Mouse (Mus musculus) urinary bladder, postnatal 4 days (tissue): ENCODE data around the gene Lifr.

ENCODE experiments used
- DNase-seq, 2 experiments: peaks; one replicate each; pipeline ENCODE4 v3.0.0; 2021 to 2022; ENCODE audit warnings: low spot score in 2 of 2

Gene Lifr

DNA sequence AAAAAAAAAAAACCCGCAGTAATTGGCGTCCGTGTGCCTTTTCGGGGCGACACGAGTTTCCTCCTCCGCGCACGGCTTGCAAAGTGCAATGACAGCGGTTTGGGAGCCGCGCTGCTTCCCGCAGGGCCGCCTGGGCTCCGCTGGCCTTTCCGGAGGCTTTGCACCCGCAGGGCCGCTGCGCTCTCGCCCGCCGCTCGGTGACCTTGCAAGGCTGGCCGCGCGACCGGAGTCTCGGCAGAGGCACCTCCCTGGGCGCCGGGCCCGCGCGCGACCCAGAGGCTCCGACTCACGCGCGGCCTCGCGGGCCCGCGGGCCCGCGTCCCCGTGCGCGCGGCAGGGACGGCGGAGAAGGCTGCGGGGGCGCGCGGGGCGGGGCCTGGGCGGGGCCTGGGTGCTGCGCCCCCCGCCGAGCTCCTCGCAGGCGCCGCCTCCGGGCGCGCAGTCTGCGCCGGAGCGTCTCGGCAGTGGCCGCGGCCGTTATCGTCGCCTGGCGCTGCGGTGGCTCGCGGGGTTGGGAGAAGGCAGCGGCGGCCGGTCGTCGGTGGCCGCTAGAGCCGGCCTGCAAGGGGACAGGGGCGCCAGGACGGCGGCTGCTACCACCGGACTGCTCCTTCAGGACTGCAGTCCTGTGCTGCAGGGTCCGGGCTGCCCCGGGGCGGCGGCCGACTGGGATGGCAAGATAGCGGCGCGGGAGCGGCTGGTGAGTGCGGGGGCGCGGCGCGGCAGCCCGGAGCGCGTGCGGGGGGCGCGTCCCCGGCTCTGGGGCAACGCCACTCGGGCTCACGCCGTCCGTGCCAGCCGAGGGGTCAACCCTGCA, 38.9 kb downstream of the Lifr start:
- peak; percentile 79 to 87 for DNase-seq

DNA sequence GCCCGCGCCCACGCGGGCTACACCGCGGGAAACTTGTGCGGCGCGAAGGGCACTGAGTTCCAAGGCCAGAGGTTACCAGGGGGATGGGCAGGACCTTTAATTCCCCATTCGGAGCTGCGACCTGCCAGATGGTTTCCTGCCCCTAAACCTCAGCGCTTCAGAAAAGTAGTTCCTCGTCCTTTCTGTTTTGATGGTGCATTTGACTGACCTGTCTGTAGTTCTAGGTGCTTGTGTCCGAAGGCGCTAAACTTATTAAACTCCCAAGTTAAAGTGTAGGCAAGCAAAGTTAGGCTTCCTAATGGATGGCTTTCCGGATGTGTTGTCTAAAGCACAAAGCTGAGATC, 39.5 kb downstream of the Lifr start:
- DNase-seq: no peak

DNA sequence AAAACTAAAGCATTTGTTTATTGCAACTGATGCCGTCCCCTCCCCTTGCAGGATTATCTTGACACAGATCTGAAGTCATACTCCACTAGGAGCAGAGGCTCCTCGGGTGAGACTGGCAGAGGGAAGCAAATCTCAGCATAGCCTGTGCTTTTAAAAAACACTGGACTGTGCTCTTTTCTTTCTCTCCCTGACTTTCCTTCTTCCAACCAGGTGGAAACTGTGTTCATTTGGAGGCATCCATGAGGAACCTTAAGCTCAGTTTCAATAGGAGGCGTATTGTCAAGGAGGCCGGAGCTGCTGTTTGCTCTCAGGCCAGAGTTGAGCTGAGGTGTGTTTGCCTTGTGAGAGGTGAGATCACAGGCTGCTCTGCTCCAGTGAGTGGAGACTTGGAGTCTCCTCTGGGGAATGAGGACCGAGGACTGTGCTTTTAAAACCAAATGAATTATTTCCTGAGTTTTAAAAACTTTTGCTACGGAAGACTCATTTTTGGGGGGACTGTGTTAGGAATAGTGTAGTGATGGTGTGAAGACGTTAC, 40.3 kb downstream of the Lifr start:
- DNase-seq: no peak

DNA sequence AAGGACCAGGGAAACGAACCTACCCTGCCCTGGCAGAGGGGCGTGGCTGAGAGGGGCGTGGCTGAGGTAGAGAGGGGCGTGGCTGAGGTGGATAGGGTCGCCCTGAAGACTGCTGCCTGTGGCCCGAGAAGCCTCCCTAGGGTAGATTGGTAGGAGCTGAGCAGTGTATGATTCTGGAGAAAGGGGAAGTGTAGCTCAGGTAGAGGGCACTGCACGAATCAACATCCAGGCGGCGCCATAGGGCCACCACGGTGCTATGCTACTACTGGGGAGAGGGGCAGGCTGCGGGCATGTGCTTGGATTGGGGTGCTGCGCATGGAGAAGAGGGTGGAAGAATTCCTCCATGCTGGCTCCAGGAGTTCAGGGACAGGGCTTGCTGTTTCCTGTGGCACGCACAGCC, 42.3 kb downstream of the Lifr start:
- DNase-seq: no peak

DNA sequence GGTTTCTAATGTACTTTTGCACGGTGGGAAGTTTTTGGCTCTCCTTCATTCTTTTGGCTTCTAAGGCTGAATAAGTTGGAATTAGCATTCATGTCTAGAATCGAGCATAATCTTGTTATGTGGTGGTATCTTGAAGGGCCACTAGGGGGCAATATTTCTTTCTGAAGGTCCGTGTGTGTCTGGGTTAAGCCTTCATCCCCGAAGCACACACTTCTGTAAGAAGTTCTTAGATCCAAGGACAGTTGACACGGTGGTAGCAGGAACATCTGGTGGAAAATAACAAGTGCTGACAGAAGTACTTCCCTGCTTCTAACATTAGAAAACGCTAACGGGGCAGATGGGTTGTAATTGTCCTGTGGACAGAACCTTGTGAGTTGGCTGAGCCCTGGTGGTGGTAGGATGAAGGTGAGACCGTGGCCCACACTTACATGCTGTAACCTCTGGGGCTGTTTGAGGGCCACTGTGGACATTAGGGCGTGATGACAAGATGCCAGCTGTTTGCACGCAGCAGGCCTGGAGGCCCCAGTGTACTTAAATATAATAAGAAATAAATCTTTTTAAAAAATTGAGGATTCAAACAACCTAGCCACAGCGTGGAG, 44.1 kb downstream of the Lifr start:
- DNase-seq: no peak

DNA sequence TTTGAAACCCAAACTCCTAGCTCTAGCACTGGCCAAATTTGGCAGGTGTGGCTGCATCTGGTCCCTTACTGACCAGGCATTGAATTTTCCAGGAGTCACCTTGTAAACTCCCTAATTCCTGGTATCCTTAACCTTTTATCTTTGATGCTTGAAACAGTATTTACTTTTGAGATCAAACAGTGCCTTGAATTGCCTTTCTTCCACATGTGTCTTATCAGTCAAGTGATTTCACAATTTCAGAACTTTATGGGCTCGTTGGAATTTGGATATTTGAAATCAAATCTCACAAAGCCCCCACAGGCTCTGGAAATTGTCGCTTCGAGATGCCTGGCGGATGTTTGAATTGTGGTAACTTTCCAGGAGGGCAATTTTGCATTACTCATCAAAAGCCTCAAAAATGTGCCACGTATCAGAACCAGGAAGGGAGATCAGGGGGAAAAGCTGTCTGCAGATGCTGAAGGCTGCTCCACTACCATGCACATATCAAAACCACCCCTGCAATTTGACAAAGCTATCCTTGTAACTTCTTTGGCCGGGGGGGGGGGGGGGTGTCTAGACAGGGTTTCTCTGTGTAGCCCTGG, 45.7 kb downstream of the Lifr start:
- no peak for DNase-seq

DNA sequence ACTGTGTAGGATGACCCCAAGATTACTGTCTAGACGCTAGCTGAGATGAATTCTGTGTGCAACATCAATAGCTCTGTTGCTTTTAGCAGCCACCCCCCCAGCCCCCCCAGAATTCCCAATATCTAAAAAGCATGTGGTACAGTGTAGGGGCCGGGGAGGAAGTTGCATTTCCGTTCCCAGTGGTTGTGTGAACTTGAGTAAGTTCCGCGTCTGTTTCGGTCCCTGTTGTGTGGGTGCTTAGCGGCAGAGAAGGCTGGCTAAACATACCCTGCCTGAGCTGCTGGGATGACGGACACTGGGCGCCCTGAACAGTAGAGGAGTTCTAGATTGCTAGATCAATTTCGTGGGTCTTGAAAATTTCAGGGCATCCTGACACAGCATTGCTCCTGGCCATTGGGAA, 46.5 kb downstream of the Lifr start:
- no peak for DNase-seq

DNA sequence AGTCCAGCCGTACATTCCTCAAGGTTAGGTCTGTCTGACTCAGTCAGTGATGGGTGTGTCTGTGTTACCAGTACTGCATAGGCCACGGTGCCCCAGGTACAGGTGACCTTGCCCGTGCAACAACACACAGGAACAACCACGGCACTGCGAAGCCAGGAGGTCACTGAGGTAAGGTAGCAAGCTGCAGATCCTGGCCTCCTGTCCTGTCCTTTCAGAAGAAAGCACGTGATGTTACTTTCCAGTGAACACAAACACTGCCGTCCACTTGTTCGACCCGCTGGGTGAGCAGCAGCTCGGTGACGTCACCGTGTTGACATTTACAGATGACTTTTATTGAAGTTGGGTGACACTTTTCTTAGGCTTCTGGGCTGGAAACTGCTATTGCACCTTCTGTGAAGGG, 47.2 kb downstream of the Lifr start:
- DNase-seq: no peak

DNA sequence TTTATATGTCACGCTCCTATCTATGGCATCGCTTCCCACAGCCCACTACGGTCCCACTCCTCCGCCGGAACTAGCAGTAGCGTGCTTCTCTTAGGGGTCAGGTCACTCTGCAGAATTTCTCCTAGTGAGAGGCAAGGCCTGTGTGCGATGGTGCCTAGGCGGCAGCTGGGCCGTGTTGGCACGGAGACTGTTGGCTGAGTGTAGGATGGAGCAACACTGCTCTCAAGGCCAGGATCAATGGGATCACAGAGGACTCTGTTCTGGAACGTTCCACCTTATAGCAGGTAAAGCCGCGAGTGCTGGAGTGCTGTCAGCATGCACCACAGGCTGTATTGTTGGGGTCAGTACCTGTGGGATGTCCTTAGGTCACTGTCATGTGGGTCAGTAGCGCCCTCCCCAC, 48.1 kb downstream of the Lifr start:
- no peak for DNase-seq

DNA sequence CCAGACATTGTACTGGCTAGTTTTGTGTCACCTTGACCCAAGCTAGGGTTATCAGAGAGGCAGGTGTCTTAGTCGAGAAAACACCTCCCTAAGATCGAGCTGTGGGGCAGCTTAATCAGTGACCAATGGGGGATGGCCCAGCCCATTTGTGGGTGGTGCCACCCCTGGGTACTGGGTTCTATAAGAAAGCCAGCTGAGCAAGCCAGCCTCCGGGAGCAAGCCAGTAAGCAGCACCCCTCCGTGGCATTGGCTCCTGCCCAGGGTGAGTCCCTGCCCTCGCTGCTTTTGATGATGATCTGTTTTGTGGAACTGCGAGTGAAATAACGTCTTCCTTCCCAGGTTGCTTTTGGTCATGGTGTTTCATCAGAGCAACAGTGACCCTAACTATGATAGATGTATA, 49.9 kb downstream of the Lifr start:
- DNase-seq: no peak

DNA sequence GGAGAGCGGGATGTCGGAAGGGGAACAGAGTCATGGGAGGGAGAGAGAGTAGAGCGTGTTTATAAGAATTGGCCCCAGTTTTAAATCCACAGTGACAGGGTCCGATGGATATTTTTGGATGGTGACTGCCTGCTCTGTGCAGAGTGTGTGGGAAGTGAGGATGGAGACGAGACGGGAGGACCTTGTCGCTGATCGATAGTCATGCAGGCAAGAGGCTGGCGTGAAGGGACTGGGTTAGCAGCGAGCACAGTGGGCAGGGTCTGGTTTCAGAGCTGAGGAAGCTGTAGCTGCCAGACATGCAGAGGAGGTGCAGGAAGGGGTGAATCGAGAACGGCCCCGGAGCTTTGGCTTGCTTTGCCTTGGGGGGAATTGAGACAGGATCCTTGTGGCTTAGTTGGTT, 50.8 kb downstream of the Lifr start:
- no peak for DNase-seq

DNA sequence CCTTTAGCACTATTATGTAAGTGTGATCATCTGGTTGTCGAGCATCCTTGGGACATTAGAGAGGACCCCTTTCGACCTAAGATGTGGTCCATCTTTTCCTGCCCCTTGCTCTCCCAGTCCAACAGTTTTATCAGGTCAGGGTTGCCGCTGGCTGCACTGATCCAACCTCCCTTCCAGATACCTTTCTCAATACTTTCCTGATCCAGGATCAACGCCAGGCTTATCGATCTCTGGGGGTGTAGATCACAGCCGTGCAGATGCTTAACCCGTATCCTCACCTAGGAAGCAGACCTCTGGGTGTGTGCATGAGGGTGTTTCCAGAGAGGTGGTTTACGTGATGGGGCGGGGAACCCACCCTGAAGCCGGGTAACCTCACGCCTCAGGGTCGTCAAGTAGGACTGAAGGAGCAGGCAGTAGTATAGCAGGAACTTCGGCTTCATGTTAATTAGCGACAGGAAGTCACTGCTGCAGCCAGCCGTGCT, 53.3 kb downstream of the Lifr start:
- DNase-seq: no peak

DNA sequence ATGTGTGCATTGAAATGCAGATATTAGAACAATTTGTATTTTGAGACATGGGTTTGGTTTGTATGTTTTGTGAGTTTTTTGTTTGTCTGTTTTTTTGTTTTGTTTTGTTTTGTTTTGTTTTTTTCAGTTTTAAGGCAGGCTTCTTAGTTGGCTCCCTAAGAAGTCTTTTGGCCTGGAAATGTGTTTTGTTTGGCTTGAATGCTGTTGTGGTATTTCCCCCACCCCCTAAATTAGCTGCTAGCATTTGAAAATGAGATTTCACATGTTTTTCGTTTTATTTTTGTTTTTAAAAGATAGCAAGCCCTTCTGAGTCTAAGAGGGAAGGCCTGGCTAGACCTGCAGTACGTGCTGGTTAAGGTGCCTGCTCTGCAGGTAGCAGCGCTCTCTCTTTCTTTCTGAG, 54.1 kb downstream of the Lifr start:
- no peak for DNase-seq

DNA sequence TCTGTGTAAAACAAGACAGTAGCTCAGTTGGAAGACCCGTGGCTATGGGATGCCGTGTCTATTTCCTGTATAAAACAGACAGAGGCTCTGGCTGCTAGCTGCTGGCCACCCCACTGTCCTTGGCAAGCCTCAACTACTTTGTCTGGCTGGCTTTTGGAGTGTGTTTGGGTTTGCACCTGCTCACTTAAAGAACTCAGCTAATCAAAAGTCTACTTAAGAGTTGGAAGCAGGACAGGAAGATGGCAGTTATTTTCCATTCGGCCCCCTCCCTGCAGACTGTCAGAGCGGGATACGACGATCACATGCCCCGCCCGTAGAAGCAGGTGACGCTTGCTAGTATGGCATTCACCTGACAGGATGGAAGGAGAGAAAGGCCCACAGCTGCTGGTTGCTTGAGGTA, 54.5 kb downstream of the Lifr start:
- no peak for DNase-seq

DNA sequence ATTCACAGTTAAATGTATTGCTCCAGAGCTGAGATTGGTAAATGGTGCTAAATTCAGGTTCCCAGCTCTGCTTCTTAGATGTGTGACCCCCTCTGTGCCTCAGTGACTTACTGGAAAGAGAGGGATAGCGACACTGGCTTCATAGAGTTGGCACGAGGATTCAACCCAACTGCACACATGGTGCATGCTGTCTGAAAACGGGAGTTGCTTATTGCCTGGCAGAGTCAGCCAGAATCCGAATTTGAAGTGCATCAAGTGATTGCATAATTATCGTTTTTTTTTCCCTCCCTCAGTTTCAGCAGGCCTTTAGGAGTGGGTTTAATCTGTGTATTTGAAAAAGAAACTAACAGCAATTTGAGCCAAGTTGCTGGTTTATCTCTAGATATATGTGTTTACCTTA, 55.1 kb downstream of the Lifr start:
- DNase-seq: no peak

DNA sequence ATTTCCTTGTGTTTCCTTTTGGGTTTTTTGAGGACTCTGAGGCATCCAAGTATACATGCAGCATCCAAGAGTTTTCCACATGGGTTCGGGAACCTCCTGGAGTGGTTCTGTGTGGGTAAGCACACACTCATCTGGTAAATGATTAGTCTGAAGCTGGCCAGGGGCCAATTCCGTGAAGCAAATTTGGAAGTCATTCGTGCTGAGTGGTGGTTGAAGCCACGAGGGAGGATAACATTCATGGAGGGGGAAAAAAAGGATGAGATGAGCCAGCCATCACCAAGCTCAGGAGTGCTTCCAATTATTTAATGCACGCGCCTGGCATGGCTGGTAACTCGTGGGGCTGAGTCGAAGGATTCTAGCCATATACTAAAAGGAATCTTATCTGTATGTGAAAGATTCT, 56.1 kb downstream of the Lifr start:
- DNase-seq: no peak

DNA sequence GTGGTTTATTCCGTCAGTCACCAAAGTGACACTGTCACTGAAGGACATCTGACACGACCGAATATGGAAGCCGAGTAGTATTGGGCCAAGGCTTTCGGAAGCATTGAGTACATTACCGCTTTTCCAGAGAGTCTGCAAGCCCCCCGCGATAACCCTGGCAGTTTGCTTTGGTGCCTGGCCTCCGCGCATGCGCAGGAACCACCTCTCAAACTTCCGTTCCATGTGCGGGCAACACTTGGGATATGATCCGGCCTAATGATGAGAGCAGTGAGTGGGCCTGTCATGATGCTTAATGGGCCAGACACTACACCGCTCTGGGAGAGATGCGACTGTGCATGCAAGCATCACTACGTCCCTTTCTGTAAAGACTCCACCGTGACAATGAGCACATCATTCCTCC, 59.4 kb downstream of the Lifr start:
- DNase-seq: no peak

DNA sequence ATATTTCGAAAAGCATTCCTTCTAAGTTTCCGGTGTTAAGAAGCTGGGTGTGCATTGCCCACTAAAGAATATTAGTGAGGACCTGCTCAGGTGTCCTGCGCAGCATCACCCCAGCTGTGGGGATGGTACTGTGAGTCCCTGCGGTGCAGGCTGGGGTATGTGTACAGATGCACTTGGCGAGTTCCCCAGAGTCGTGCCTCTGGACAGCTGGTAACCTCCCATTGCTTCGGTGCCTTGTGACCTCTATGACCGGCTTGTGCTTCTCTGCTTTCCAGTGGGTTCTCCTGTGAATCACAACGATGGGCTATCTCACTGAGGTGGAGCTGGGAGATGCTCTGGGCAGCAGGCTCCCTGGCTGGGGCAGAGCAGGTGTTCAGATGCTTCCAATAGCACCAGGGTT, 60.2 kb downstream of the Lifr start:
- no peak for DNase-seq

DNA sequence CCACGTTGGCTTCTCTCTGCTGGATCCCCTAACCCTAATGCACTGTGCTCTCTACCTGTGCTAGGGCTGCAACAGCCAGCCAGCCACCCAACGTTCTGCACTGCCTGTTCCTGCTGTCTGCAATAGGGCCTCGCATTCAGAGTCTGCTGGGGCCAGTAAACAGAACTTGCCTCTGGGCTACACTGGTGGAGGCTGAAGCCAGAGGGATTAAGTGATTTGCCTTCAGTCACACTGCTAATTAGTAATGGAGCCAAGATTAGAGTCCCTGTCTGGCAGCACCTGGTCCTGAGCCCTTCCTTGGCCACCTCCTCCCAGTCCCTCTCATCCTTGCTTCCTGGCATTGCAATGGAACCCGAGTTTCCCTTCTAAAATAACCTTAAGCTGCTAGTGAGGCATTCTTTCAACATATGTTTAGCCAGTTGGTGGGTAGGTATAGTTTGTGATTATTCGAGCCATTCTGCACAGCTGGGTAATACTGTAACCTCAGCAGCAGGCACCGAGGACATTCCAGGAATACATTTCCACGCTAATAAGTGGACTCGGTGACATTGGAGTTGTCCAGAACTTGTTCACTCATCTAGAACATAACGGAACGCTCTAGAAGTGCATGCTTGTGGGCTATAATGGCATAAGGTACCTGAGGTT, 61.8 kb downstream of the Lifr start:
- no peak for DNase-seq

DNA sequence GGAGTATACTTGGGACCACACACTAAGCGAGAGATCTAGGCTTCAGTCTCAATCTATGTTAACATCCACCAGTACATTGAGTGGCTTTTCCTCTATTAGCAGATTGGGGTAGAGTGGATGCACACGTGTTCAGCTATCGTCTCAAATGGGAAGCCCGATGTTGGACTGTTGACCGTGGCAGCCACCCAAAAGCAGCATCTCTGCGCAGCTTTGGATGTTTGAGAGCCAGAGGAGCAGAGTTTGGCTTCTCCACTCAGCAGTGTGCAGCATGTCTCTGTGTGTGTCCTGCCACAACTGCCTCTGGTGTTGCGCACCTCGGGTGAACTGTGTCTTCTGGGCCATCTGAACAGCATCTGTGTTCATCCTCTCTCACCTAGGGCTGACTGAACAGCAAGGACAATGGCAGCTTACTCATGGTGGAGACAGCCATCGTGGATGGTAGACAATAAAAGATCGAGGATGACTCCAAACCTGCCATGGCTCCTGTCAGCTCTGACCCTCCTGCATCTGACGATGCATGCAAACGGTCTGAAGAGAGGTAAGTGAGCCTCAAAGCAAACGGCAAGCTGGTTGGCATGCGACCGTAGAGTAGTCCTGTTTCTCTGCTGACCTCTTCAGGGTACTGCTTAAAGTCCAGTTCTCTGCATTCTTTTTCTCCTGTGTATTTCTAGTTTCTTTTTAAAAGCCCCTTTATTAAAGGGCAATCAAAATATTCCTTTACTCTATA, 63.8 kb downstream of the Lifr start:
- DNase-seq: no peak

DNA sequence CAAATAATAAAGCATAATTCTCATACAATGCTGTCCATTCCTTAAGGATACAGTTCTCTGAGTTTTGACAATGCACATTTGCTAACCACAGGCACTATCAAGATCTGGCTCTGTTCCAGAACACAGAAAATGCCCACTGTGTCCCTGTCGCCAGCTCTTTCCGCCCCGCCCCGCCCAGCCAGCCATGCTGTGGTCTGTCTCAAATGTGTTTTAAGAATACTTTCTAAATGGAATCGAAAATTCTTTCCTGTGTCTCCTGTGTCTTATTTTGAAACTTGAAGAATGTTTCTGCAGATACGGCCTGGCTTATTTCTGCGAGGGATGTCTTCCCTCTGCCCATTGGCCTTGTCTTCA, 64.3 kb downstream of the Lifr start:
- peak in 1 of 2 experiments; percentile 69 for DNase-seq

DNA sequence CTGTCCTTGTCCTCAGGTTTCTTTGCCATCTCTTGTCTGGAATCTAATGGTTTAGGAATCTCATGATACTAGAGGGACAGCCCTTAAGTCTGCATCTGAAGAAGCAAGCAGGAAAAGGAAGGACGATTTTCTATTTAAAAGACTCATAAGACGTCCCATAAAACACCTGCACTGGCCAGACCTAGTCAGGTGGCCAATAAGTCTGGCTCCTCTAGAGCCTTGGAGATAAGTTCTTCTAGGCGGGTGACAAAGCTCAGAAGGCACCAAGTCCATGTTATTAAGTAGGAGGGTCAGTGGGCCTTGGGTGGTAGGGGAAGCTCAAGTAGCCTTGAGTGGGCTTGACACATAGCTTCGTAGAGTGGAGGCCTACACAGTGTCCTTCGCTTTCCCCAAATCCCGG, 67.2 kb downstream of the Lifr start:
- DNase-seq: no peak
